Mouse (Mus musculus): ENCODE data around the gene Map1lc3b.

- no peak for TF ChIP-seq CTCF (IDR thresholded peaks at IDR 0.05; ENCODE audit: low read depth)
- TF ChIP-seq EP300 (IDR thresholded peaks at IDR 0.05; ENCODE audit: low read depth) = no peak
These were observed 45.8 kb upstream of the Map1lc3b start, which contains the start of gene 1700018B08Rik for GRCm38 (mm10) chr8:121544276-121544785.

All from liver, postnatal 0 days (tissue).